Mouse (Mus musculus): Measurements from ENCODE around the gene Slc13a3. TPM values are rescaled to one million over a fixed set of nuclear protein-coding genes. Genes with fewer than 3 reads are reported as not detected.

Slc13a3 gene
- total and polyA plus RNA-seq, 2 experiments from 2014 or later, result 17.8 to 29.3 TPM

DNA sequence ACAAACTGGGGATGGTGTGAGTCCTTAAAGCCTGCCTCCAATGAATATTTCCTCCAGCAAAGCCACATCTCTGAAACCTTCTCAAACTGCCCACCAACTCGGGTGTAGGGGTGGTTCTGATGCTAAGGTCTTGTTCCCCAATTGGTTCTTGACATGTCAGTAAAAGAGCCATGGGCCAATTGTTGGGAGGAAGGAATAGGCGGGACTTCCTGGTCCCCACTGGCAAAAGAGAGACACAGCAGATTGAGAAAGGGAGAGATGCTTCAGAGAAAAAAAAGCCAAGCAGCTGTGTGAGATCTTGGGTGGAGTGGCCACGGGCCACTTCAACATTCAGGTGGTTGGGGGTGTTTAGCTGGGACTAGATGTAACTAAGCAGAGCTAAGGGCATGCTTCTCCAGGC lies 102.0 kb downstream of the Slc13a3 start:
- Histone ChIP-seq H3K27ac (no peak overlapping the region), H3K36me3 (ENCODE audit: insufficient read depth, low read length) (no peaks in the 10 kb centered on the region)

DNA sequence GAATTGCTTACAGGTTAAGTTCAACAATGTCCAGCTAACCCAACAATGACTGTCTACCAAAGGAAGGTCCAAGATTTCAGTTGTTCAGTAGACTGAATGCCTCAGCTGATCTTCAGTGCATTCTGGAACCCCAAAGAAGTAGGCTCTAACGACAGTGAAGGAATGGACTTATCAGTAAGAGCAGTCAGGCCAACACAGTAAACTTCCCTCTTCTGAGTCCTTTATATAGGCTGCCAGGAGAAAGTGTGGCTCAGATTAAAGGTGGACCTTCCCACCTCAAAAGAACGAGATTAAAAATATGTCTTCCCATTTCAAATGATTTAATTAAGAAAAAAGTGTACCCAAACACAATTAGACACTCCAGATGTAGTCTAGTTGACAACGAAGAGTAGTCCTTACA lies 102.7 kb downstream of the Slc13a3 start:
- ATAC-seq, result no peak
- H3K9ac ChIP-seq (replicated peaks; ENCODE audit: low read length), result no peak overlapping the region
- WGBS, result 77% methylated on average over 3 of the region's 3 CpGs

More for the DNA sequence above, 102.0 kb downstream of the Slc13a3 start:
- DNase-seq (ENCODE audit: low spot score) (peak; percentile 53), ATAC-seq (0 out of 2 replicates have a peak, but pooled peaks have one; percentile 41)
- Histone ChIP-seq H3K4me3 (ENCODE audit: low read length) (no peak overlapping the region), H3K4me1 (ENCODE audit: insufficient read depth, low read length) (no peaks in the 10 kb centered on the region), H3K27me3 (ENCODE audit: insufficient read depth, low read length) (no peaks in the 10 kb centered on the region), H3K4me2 (ENCODE audit: low read depth, low read length) (no peak overlapping the region), H3K9ac (replicated peaks; ENCODE audit: low read length) (no peak overlapping the region), H3K9me3 (ENCODE audit: low read length) (no peaks in the 10 kb centered on the region)
- WGBS, result 35% methylated on average over 3 of the region's 3 CpGs
- TF ChIP-seq CTCF (IDR thresholded peaks at IDR 0.05; ENCODE audit: low read depth), result no peak

DNA sequence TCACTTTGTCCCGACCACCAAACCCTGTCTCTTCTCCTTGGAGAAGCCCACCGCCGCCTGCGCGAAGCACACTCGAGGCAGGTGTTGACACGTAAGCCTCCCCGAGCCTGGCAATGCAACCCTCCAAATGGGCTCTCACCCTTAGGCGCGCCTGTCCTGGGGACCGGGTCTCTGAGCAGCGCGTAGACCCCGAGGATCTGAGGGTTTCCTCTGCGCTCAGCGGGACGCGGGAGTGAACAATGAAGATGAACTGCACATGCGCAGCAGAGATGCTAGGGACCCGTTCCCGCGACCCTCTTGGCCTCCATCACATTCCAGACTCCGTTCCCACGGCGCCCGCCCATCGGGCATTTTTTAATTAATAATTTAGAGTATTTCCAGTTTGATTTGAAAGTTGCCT lies 104.5 kb downstream of the Slc13a3 start, which contains the start of gene Zfp663:
Zfp663 (minus strand) TSS at position 234 of the 400 bp plus-strand sequence.
- Histone ChIP-seq H3K4me3 (ENCODE audit: low read length) (peak within 1 kb of the TSS; percentile 42), H3K4me2 (ENCODE audit: low read depth, low read length) (peak within 1 kb of the TSS; percentile 77), H3K9ac (replicated peaks; ENCODE audit: low read length) (peak within 1 kb of the TSS; percentile 54), H3K4me1 (ENCODE audit: insufficient read depth, low read length) (no peaks in the 10 kb centered on the region), H3K9me3 (ENCODE audit: low read length) (no peaks in the 10 kb centered on the region), H3K27ac (no peak within 1 kb of the TSS), H3K27me3 (ENCODE audit: insufficient read depth, low read length) (no peaks in the 10 kb centered on the region), H3K36me3 (ENCODE audit: insufficient read depth, low read length) (no peaks in the 10 kb centered on the region)
- DNase-seq (ENCODE audit: low spot score) (peak; percentile 64), ATAC-seq (no peak)
- 2% methylated on average over 27 of the region's 27 CpGs for WGBS
- no peak for TF ChIP-seq CTCF (IDR thresholded peaks at IDR 0.05; ENCODE audit: low read depth)

More for the DNA sequence above, 102.7 kb downstream of the Slc13a3 start:
- Histone ChIP-seq H3K36me3 (ENCODE audit: insufficient read depth, low read length) (no peaks in the 10 kb centered on the region), H3K9me3 (ENCODE audit: low read length) (no peaks in the 10 kb centered on the region), H3K27me3 (ENCODE audit: insufficient read depth, low read length) (no peaks in the 10 kb centered on the region), H3K4me3 (ENCODE audit: low read length) (no peak overlapping the region), H3K4me1 (ENCODE audit: insufficient read depth, low read length) (no peaks in the 10 kb centered on the region), H3K4me2 (ENCODE audit: low read depth, low read length) (no peak overlapping the region), H3K27ac (no peak overlapping the region)
- no peak for TF ChIP-seq CTCF (IDR thresholded peaks at IDR 0.05; ENCODE audit: low read depth)
- DNase-seq (ENCODE audit: low spot score), result no peak

DNA sequence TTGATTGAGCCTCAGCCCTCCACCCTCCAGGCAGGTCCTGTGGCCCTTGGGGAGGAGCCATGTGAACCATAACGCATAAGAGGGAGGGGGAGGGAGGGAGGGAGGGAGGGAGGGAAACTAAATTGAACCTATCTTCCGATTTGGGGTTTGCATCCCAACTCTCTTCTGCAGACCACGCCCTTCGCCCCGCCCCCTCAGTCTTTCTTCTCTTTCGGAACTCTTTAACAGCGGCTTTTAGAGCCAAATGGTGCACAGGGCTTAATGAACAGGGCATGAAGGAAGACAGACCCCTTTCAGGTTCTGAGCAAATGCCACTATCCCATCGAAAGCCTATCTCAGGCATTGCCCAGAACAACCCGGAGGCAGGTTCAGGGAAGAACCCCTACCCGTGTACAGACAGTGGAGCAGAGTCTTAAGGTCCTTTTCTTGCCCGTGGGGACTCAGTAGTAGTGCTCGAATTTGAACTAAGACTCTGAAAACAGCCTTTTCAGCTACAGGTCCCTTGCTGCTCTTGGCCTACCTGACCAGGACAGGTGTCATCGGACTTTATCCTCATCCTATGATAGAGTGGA lies 105.1 kb downstream of the Slc13a3 start:
- DNase-seq (ENCODE audit: low spot score), result no peak
- H3K27me3 ChIP-seq (ENCODE audit: insufficient read depth, low read length), result no peaks in the 10 kb centered on the region
- no peak for ATAC-seq
- H3K36me3 ChIP-seq (ENCODE audit: insufficient read depth, low read length), result no peaks in the 10 kb centered on the region
- peak overlapping the region; percentile 54 for H3K9ac ChIP-seq (replicated peaks; ENCODE audit: low read length)
- TF ChIP-seq CTCF (IDR thresholded peaks at IDR 0.05; ENCODE audit: low read depth), result no peak
- no peaks in the 10 kb centered on the region for H3K4me1 ChIP-seq (ENCODE audit: insufficient read depth, low read length)
- WGBS, result 0% methylated on average over 13 of the region's 13 CpGs
- peak overlapping the region; percentile 77 for H3K4me2 ChIP-seq (ENCODE audit: low read depth, low read length)
- H3K4me3 ChIP-seq (ENCODE audit: low read length), result peak overlapping the region; percentile 42
- H3K9me3 ChIP-seq (ENCODE audit: low read length), result no peaks in the 10 kb centered on the region
- no peak overlapping the region for H3K27ac ChIP-seq

DNA sequence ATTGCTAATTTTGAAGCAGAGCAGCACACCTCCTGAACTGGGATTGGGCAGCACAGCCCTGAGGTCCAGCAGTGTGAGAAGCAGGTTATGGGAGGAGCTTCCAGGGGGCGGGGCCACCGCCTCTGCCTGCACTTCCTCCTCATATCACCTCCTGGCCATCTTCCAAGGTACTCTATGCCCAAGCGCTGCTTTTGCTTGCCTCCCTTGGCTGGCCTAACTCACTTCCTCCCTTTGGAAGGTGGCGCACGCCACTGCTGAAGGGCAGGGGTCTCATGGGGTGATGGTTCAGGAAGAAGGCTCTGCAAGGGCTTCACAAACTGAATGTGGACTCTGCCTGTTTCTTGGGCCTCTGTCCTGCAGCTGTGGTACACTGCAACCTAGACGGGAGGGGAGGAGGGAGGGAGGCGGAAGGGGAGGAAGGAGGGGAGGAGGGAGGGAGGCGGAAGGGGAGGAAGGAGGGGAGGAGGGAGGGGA lies 105.9 kb downstream of the Slc13a3 start:
- Histone ChIP-seq H3K4me3 (ENCODE audit: low read length) (no peak overlapping the region), H3K4me1 (ENCODE audit: insufficient read depth, low read length) (no peaks in the 10 kb centered on the region), H3K9me3 (ENCODE audit: low read length) (no peaks in the 10 kb centered on the region), H3K27me3 (ENCODE audit: insufficient read depth, low read length) (no peaks in the 10 kb centered on the region), H3K27ac (no peak overlapping the region), H3K36me3 (ENCODE audit: insufficient read depth, low read length) (no peaks in the 10 kb centered on the region), H3K9ac (replicated peaks; ENCODE audit: low read length) (no peak overlapping the region), H3K4me2 (ENCODE audit: low read depth, low read length) (no peak overlapping the region)
- 13% methylated on average over 5 of the region's 8 CpGs for WGBS
- no peak for DNase-seq (ENCODE audit: low spot score)
- ATAC-seq, result no peak
- no peak for TF ChIP-seq CTCF (IDR thresholded peaks at IDR 0.05; ENCODE audit: low read depth)

DNA sequence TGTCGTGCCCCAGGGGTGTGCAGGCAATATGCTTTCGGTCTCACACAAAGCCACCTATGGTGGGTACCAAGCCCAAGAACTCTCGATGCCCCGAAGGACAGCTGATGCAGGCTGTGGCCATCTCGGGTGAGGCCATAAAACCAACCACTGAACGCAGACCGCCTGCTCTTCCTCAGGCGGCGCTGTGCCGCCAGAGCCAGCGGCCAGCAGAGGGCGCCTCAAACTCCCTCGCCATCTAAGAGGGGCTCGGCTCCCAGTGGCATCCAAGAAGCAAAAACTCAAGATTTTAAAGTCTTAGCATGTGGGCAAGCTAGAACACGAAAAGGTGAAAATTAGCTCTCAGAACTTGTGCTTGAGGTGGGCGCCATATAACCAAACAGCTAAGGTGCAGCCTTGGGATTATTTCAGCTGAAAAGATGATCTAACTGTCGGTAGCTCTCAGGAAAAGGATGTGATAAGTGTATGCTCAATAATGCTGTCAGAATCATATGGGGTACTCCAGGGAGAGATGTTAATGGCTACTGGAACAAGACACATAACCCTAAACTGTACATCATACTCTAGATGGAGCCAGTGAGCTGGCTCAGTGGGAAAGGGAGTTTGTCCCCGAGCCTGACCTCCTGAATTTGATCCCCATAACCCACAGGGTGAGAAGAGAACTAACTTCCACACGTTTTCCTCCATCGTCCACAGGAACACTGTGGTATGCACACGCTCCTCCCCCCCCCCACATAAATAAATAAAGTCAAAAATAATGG lies 108.5 kb downstream of the Slc13a3 start:
- H3K9ac ChIP-seq (replicated peaks; ENCODE audit: low read length), result no peak overlapping the region
- peak; percentile 63 for ATAC-seq

More for the DNA sequence above, 108.5 kb downstream of the Slc13a3 start:
- peak; percentile 86 for DNase-seq (ENCODE audit: low spot score)
- WGBS, result 11% methylated on average over 21 of the region's 21 CpGs
- Histone ChIP-seq H3K4me2 (ENCODE audit: low read depth, low read length) (peak overlapping the region; percentile 13; the same call in 1 of the 2 replicates), H3K27me3 (ENCODE audit: insufficient read depth, low read length) (no peaks in the 10 kb centered on the region), H3K9me3 (ENCODE audit: low read length) (no peaks in the 10 kb centered on the region), H3K4me3 (ENCODE audit: low read length) (no peak overlapping the region), H3K27ac (no peak overlapping the region), H3K4me1 (ENCODE audit: insufficient read depth, low read length) (no peaks in the 10 kb centered on the region), H3K36me3 (ENCODE audit: insufficient read depth, low read length) (no peaks in the 10 kb centered on the region)
- TF ChIP-seq CTCF (IDR thresholded peaks at IDR 0.05; ENCODE audit: low read depth), result peak; percentile 98
